Mouse (Mus musculus): ENCODE data around the gene Ncoa6. TPM values are rescaled to one million over a fixed set of nuclear protein-coding genes. Genes with fewer than 3 reads are reported as not detected.

Gene Ncoa6
- polyA plus RNA-seq, 1 experiment from 2014 or later: 18.0 TPM

DNA sequence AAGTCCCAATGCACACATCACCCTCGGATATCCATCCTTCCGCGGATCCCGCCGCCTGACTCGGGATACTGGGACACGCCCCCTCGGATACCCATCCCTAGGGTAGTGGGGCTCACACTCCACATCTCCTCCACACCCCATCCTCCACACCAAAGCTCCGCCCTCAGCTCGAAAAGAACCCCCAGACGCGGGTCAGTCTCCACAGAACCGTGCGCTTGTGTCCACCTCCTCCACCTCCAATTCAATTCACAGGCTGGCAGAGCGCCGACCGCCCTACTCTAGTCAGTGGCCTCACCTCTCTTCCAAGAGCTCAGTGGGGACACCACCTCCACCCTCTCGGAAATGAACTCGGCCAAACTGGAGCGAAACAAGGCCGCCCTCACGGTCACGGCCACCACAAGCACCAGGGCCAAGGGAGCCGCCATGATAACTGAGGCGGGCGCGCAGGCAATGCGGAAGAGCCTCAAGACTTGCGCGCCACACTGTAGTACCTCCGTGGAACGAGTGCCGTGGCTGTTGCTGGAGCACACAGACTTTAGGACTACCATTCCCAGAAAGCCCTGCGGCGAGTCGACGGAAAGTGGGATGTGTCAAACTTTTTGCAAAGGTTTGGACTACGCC is 116.6 kb downstream of the Ncoa6 start, which contains the start of gene Pigu:
Pigu (minus strand) TSS at position 460 of the 621 bp plus-strand sequence.
- no peaks in the 10 kb centered on the region for H3K27me3 ChIP-seq (ENCODE audit: control insufficient read depth, insufficient read depth, low read depth, low read length)
- peak within 1 kb of the TSS; percentile 80 for H3K4me2 ChIP-seq (ENCODE audit: low read depth, low read length)
- peak within 1 kb of the TSS; percentile 69 for H3K4me3 ChIP-seq (ENCODE audit: low read length)
- H3K27ac ChIP-seq (ENCODE audit: low read length): peak within 1 kb of the TSS; percentile 58
- no peaks in the 10 kb centered on the region for H3K9me3 ChIP-seq (ENCODE audit: control insufficient read depth, low read length)
- H3K36me3 ChIP-seq (ENCODE audit: control insufficient read depth, insufficient read depth, low read length): no peaks in the 10 kb centered on the region
- peaks cover 10% of the 10 kb centered on the region for H3K4me1 ChIP-seq (replicated peaks; ENCODE audit: control insufficient read depth, insufficient read depth, low read length)
- H3K9ac ChIP-seq (ENCODE audit: low read length): peak within 1 kb of the TSS; percentile 76
- peak; percentile 100 for ATAC-seq (ENCODE audit: low read depth)
- WGBS: under 1% methylated on average over 38 of the region's 38 CpGs

DNA sequence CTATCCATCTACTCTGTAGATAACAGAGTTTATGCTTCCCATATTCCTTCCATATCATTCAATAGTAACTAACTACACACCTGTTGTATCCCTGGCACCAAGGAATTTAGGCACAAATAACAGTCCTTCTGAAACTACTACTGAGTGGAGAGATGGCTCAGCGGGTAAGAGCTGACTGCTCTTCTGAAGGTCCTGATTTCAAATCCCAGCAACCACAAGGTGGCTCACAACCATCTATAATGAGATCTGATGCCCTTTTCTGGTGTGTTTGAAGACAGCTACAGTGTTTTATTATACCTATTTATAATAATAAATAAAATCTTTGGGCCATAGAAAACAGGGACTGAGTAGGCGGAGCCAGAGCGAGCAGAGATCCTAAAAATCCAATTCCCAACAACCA is 119.3 kb downstream of the Ncoa6 start:
- H3K4me1 ChIP-seq (replicated peaks; ENCODE audit: control insufficient read depth, insufficient read depth, low read length): peaks cover 10% of the 10 kb centered on the region
- H3K4me2 ChIP-seq (ENCODE audit: low read depth, low read length): no peak overlapping the region
- WGBS: 89% methylated on average over 3 of the region's 3 CpGs
- no peaks in the 10 kb centered on the region for H3K36me3 ChIP-seq (ENCODE audit: control insufficient read depth, insufficient read depth, low read length)
- H3K27me3 ChIP-seq (ENCODE audit: control insufficient read depth, insufficient read depth, low read depth, low read length): no peaks in the 10 kb centered on the region
- H3K27ac ChIP-seq (ENCODE audit: low read length): no peak overlapping the region
- no peaks in the 10 kb centered on the region for H3K9me3 ChIP-seq (ENCODE audit: control insufficient read depth, low read length)
- H3K9ac ChIP-seq (ENCODE audit: low read length): no peak overlapping the region
- no peak overlapping the region for H3K4me3 ChIP-seq (ENCODE audit: low read length)
- no peak for ATAC-seq (ENCODE audit: low read depth)

DNA sequence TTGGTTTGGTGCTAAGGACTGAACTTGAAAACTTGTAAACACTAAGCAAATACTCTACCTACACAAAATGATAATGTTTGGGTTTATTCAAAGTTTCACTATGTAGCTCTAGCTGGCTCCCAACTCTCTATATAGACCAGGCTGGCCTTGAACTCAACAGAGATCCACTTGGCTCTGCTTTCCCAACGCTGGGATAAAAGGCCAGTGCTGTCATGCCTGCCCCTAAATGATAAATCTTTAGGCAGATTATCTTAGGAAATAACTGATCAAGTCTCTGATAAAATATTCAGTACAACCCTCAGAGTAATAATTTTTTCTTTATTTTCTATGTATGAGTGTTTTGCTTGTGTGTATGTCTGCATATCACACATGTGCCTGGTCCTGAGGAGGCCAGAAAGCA is 127.0 kb downstream of the Ncoa6 start:
- 64% methylated on average over 1 of the region's 1 CpGs for WGBS
- H3K36me3 ChIP-seq (ENCODE audit: control insufficient read depth, insufficient read depth, low read length): no peaks in the 10 kb centered on the region
- no peak overlapping the region for H3K4me3 ChIP-seq (ENCODE audit: low read length)
- H3K27me3 ChIP-seq (ENCODE audit: control insufficient read depth, insufficient read depth, low read depth, low read length): no peaks in the 10 kb centered on the region
- no peak overlapping the region for H3K9ac ChIP-seq (ENCODE audit: low read length)
- H3K9me3 ChIP-seq (ENCODE audit: control insufficient read depth, low read length): no peaks in the 10 kb centered on the region
- no peak overlapping the region for H3K4me2 ChIP-seq (ENCODE audit: low read depth, low read length)
- no peak overlapping the region for H3K27ac ChIP-seq (ENCODE audit: low read length)
- H3K4me1 ChIP-seq (replicated peaks; ENCODE audit: control insufficient read depth, insufficient read depth, low read length): no peaks in the 10 kb centered on the region
- ATAC-seq (ENCODE audit: low read depth): no peak

MicroRNAs within 50 kb of the gene (microRNA counts, 519-probe panel; counts per million panel counts)
- microRNA mmu-miR-695: 1,436 counts per million, percentile 18 among the panel's probes with 10 or more counts

Small RNA genes within 50 kb of the gene (microRNA-seq; reads per million reads assigned to microRNA genes)
- not detected for gene Mir695

Other genes starting within 250 kb of the Ncoa6 start
- 385 and 409 TPM in 2 replicates for gene Dynlrb1, start 237.4 kb downstream of the Ncoa6 start, polyA plus RNA-seq (2015; fragmentation: Nextera tagmentation; extraction: Ambion mirVana)
- gene Map1lc3a, start 197.6 kb downstream of the Ncoa6 start, polyA plus RNA-seq (2015; fragmentation: Nextera tagmentation; extraction: Ambion mirVana): 160 and 185 TPM in 2 replicates
- gene Pigu, start 116.5 kb downstream of the Ncoa6 start, polyA plus RNA-seq (2015; fragmentation: Nextera tagmentation; extraction: Ambion mirVana): 50.0 and 54.9 TPM in 2 replicates
- 20.3 and 22.8 TPM in 2 replicates for gene Trp53inp2, start 92.8 kb downstream of the Ncoa6 start, polyA plus RNA-seq (2015; fragmentation: Nextera tagmentation; extraction: Ambion mirVana)
- 11.0 and 13.6 TPM in 2 replicates for gene Acss2, start 44.1 kb upstream of the Ncoa6 start, polyA plus RNA-seq (2015; fragmentation: Nextera tagmentation; extraction: Ambion mirVana)
- 3.5 TPM in 2 replicates for gene Ggt7, start 44.3 kb upstream of the Ncoa6 start, polyA plus RNA-seq (2015; fragmentation: Nextera tagmentation; extraction: Ambion mirVana)
- 27.7 and 32.0 TPM in 2 replicates for gene Gss, start 118.9 kb upstream of the Ncoa6 start, polyA plus RNA-seq (2015; fragmentation: Nextera tagmentation; extraction: Ambion mirVana)
- 0.18 and 0.75 TPM in 2 replicates for gene Myh7b, start 137.3 kb upstream of the Ncoa6 start, polyA plus RNA-seq (2015; fragmentation: Nextera tagmentation; extraction: Ambion mirVana)
- gene Trpc4ap, start 218.5 kb upstream of the Ncoa6 start, polyA plus RNA-seq (2015; fragmentation: Nextera tagmentation; extraction: Ambion mirVana): 119 and 123 TPM in 2 replicates